Mouse (Mus musculus): Measurements from ENCODE around the gene Erc2.

Gene Erc2

DNA sequence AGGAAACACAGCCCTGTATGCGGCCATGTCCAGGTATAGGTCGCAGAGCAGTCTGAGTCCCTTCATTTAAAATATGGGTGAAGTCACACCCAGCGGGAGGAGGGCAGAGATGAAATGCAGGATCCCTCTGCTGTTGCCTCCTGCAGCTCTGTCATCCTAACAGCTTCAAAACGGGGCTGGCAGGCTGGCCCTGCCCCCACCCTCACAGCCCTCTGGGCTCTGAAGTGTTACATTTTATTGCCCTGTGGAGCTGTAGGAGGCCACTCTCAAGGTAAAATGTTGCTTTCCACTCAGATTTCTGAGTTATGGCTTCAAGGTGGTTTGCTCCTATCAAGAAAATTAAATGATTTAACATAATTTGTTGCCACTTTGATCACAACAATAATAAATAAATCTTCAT, 847.5 kb downstream of the Erc2 start:
- DNase-seq: no peak

DNA sequence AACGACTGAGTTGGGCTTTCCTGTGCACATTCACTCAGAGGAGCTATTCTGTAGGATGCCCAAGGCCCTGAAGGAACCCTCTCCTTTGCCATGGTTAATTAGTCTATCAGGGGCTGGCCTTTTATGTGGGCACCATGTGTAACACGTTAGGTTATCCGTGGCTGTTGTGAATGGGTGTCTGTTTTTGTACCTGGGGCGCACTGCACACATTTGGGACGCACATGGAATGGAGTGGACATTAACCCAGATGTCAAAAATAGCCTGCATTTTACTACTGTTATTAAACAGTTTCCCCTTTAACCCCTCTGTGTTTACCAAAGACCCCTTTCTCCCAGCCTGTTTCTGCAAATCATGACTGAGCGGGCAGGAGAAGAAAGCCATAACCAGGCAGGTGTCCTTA, 848.0 kb downstream of the Erc2 start:
- DNase-seq: no peak

DNA sequence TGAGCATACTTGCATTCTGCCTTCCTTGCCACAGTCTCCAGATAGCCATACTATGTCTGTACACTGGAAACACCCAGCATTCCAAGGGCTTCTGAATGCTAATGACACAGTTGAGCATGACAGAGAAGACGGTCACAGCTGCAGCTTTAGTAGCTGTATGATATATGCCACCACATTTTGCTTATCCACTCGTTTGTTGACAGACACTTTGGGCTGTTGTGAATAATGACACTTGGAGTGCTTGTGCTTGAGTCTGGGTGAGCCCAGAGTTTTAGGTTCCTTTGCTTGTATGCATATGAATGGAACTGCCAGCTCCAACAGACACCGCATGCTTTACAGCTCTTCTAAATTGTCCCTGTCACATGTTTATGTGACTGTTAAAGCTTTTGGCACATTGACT, 852.8 kb downstream of the Erc2 start:
- no peak for DNase-seq

DNA sequence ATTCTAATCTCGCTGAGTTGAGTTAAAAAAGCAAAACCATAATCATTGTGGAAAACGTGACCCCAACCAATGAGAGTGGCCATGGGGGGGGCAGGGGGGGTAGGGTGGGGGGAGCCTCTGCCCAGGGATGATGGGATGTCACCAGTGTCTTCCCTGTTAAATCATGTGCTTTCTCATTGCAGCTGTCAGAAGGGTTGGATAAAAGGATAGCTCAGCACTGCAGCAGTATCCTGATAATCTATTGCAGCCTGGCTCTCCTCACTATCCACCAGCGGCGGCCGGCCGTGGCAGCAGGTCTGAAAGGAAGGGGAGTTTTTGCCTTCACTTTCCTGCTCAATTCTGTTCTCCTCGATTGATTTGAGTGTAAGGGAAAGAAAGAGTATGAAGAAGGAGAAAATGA, 853.2 kb downstream of the Erc2 start:
- no peak for DNase-seq

DNA sequence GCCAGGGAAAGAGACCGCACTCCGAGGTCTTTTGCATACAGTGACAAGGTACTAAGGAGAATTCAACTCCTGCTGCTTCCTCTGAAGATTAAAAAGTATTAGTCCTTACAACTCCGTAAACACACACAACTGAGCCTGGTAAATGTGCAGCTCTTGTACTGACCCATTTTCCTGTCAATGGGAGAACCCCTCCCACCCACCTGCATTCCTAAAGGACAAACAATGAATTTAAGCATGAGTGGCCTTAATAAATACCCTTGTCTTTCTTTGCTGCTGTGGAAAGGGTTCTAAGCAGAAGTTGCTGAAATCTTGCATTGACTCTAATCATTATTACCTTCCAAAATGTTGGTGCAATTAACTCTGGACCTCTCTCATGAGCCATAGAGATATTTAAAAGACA, 854.5 kb downstream of the Erc2 start:
- no peak for DNase-seq

DNA sequence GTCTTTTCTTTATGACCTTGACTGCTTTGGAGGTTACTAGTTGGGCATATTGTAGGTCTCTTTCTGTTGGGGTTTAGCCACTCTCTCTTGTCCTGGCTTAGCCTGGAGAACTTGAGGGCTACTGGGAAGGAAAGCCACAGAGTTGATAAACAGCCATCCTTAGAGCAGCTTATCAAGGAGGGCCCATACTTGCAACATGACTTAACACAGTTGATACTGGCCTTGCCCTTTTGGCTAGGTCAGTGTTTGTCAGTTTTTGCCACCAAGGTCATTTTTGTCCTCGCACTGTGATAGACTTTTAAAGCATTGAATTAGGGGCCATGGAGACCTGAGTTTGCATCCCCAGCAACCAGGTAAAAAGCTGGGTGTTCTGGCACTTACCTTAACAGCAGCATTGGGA, 858.6 kb downstream of the Erc2 start:
- no peak for DNase-seq

DNA sequence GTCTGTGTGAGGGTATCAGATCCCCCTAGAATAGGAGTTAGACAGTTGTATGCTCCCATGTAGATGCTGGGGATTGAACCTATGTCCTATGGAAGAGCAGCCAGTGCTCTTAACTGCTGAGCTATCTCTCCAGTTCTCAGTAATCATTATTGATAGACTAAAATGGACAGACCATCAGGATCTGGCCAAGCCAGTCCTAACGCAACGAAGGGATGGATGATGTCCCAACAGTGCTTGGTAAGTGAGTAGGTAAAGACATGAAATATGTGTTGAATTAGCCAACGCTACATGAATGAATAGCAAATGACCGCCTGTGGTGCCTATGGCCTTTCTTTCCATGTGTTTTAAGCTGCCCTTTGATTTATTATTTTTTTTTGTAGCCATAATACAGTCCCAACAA, 871.6 kb downstream of the Erc2 start:
- DNase-seq: no peak

DNA sequence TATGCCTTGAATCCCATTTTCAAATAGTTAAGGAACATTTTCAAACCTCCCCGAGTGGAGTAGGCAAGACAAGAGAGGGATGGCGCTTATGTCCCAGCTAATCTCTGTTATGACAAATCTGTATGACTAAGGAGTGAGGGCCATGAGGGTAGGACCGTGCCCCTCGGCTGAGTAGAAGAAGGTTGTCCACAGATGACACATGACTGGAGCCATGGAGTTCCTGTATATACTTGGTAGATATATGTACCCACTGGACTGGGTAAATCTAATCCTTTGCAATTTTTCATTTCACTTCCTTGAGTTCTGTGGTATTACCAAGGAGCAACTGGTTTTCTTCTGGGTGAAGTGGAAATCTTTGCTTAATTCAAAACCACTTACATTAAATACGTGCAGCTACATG, 872.0 kb downstream of the Erc2 start:
- no peak for DNase-seq

DNA sequence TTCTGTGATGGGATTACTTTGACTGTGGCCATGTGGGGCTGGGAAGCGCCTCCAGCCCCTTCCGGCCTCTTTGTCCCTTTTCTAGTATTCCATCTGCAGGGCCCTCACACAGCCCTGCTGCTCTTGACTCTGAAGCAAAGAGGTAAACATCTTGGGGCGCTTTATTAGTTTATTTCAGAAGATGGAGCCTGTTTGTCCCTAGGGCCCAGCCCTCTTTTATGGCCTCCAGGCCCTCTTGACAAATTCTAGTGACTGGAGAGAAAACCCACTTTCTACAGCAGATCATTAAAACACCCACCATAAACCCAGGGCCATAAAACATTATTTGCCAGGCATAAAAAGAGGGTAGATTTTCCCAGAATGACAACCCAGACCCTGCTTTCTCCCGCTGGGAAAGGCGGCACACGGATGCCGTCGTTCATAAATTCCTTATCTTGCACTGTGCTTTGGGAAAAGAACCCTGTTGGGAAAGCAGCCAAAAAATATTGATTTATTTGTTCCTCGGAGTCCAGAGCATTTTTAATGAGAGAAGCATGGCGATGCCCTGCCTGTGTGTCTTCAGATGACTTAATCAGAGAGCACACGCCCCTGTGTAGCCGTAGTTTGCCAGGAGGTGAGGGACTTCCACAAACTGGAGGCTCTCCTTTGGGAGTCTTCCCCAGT, 879.1 kb downstream of the Erc2 start:
- no peak for DNase-seq

DNA sequence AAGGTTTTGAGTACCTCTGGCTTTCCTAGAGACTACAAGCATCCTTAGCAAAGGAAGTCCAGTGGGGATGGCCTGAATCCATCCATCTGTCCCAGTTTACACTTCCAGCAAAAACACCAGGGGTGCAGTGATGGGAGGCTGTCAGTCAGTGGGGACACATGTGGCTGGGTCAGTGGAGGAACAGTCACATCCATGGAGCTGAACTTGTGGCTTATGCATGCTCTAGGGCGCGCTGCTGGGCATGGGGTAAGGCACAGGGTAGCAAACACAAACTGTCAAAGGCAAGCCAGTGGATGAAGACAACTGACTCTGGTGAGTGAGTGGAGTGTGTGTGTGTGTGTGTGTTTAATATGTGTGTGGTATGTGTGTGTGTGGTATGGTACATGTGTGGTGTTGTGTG, 881.0 kb downstream of the Erc2 start:
- DNase-seq: no peak

DNA sequence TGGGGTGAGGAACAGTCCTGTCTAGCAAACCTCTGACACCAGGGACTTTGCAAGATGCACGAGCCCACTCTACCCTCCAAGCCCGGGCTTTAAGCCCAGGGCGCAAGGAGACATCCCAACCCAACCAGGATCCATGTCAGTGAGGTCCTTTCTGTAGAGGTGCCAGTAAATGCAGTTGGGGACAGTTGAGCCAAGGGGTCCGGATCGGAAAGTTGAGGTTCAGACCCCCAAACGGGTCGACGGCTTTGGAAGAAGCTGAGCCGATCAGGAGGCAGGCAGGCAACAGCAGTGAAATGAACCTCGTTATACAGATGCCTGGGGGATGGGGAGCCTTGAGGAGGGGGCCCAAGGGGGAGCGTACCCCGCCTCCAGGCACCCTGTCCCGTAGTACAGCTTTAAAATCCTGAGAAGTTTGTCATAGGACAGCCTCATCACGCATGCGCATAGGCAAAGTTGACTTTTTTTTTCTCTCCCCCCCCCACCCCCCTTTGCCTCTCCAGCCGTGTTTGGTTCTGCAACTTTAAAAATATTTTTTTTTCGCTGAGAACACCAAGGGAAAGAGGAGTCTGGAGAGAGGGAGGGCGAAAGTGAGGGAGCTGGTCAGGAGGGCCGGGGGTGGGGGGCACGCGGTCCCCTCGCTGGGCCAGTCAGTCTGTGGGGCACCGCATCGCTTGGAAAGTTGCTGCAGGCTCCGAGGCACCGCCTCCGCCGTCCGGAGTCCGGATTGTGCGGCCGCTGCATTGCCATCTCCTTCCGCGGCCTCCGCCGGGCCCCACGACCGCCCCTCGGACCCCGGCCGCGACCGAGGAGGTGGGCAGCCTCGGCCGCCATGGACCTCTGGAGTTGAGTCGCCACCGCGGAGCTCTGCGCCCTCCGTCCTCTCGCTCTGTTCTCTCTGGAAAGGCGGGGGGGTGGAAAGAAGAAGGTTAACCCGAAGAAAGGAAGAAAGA, 882.1 kb downstream of the Erc2 start, which contains the start of gene Wnt5a:
TSS of gene Wnt5a (plus strand) at position 650 of the 950 bp plus-strand sequence.
- peak; percentile 19 to 33 for DNase-seq

DNA sequence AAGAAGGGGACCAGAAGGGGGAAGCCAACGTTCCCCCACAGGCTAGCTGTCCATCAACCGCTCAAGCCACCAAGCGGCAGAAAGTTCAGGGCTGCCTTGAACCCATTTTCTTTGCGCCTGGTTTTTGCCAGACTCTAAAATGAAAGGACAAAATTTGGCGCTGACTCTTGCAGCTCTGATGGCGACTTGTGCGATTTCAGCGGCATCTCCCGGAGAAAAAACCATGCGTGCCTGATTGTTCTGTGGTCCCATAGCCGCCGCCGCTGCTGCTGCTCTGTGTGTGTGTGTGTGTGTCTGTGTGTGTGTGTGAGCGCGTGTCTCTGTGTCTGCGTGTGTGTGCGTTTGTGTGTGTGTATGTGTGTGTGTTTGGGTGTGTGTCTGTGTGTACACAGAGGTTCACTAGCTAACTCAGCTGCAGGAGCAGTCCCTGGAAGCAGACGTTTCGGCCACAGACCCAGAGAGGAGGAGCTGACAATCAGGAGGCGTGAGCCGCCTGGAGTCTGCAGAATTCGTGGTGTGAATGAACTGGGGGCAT, 882.9 kb downstream of the Erc2 start:
- DNase-seq: peak; percentile 25 to 29

DNA sequence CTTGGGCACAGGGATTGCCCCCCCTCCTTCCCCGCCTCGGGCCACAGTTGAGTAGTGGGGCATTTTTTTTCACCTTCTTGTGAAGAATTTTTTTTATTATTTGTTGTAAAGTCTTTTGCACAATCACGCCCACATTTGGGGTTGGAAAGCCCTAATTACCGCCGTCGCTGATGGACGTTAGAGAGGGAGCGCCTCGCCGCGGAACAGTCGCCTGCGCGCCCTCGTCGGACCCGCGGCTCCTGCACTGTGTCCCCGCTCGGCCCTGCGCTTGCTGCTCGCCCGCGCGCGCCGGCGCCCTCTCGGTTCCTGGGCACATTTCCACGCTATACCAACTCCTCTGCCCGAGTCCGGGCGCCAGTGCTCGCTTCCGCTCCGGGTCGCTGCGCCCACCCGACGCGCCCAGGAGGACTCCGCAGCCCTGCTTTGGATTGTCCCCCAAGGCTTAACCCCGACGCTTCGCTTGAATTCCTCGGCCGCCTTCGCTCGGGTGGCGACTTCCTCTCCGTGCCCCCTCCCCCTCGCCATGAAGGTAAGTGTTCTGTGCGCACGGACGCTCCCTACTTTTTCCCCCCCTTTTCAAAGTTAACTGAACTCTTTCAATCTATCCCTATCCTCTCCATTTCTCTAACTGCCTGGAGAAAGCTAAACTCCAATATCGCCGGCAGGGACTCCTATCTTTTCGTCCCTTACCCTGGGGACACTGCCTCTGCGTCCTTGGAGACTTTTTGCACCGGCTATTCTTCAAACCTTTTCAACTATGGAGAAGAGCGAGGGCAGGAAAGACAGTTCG, 883.6 kb downstream of the Erc2 start:
- peak; percentile 40 to 64 for DNase-seq

DNA sequence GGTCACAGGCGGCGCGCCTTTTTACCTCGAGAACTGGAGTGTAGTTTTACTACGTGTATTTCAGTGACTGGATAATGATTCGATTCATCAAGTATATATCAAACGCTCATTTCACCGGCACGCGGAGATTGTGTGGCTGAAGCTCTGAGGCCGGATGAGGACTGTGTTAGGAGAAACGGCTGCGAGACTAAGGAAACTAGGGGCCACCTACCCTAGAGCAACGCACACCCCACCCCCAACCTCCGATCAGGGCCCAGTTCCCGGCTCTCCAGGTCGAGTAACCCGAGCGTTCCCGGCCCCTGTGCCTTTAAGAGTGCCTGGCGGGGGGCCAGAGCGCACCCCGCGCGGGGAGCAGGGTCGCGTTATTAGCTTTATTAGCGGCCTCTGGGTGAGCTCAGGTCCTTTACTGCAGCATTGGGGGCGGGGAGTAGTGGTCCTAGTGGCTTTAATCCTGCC, 884.2 kb downstream of the Erc2 start:
- peak; percentile 35 to 46 for DNase-seq

DNA sequence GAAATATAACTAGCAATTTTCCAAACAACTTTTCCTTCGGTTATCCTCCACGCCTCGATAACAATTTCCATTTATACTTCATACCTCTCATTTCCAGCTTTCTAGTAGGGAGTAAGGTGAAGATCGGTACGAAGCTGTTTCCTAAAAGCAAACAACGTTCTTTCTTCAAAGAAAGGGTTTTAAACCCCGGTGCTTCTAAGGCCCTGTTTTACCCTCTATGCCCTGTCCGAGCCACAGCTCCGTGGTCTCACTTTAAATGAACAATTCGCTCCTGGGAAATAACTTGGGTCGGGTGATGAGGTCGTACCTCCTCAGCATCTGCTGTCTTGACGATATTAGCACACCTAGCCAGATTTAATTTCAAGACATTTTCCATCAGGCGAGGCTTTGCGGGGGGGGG, 884.8 kb downstream of the Erc2 start:
- no peak for DNase-seq

DNA sequence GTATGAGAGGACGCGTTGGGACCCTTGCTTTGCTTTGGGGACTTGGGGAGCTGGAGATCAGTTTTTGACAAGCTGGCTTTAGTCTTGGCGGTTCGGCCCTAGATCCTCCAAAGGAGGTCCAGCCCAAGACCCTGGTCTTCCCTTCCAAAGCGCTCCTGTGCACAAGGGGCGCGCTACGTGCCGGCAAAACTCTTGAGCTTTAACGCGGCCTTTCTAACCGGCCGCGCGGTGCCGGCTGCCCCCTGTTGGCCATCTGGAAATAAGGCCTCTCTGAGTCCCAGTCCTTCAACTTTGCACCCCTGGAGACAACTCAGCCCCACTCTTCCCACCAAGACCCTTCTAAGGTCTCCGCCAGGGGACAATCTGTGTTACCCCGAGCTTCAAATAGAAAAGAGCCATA, 885.2 kb downstream of the Erc2 start:
- peak; percentile 74 to 81 for DNase-seq

DNA sequence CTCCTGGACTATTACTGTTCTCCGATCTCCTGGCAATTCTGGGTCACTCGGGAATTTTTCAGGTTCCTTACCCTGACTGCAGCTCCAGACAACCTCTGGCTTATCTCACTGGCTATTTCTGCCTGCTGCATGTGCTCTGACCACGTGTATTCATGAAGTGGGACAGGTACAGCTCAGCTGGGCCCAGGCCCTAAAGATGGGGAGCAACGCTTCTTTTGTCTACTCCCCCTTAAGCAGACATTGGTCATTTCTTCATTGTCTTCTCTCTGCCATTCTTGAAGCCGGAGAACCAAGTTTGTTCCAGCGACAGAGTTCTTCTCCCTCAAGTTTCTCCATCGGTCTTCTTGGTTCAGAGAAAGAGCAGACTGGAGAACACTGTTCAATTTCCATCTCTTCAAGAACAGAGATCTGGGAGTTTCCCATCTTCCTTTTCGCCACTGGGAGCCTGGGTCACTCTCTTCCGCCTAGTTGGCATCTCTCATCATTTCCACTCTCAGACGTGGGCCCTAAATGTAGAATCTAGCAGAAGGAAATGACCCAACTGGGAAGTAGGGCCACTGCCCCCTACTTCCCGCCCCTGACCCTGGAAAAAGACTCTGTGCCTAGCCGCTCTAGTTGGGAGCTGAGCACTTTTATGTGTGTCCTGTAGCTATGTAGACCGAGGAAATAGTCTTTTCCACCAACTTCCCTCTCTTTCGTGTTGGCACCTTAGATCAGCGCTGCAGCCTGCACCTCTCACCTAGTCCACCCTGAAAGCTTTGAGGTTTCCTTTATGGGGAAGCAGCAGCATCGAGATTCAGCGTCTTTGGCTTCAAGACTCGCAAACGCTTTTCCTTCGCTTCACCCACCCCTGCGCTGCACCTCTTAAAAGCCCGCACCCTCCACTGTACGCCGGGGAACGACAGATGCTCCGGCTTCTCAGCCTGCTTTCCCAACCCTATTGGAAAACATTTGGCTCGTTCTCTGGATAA, 886.3 kb downstream of the Erc2 start:
- no peak for DNase-seq

DNA sequence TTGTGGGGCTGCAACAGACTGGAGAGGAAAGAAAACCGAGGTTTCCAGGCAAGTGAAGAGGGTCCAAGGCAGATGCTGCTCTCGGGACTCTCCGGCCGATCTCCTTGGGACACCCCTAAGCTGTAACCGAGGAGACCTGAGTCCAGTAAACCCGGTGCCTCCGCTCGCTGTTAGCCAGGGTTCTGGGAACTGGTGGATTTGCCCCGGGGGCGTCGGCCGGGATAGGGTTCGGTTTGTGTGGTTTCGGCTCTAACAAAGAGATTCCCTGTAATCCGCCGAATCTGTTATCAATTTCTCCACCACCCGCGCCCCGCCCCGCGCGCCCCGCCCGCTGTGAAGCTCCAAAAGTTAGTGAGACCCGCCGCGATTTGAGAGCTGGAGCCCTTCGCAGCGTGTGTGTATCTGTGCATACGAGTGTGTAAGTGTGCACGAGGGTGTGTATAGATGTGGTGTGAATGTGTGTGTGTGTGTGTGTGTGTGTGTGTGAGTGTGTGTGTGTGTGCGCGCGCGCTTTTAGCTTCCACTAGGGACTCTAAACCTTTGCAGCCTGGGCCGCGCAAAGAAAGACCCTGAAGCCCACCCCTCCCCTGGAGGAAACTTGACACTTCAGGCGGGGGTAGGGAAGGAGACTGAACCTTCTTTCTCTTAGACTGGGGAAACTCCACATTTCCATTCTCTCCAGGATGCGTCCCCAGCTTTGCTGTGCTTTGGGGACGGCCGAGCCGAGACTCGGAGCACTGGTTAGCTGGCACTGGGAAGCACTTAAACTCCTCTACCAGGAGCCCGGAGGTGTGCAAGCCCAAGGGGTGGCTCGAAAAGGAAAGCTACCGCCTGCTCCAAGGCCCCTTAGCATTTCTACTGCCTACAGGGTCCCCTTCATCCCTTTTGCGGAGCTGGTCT, 887.5 kb downstream of the Erc2 start:
- DNase-seq: peak in 1 of 2 experiments; percentile 10

DNA sequence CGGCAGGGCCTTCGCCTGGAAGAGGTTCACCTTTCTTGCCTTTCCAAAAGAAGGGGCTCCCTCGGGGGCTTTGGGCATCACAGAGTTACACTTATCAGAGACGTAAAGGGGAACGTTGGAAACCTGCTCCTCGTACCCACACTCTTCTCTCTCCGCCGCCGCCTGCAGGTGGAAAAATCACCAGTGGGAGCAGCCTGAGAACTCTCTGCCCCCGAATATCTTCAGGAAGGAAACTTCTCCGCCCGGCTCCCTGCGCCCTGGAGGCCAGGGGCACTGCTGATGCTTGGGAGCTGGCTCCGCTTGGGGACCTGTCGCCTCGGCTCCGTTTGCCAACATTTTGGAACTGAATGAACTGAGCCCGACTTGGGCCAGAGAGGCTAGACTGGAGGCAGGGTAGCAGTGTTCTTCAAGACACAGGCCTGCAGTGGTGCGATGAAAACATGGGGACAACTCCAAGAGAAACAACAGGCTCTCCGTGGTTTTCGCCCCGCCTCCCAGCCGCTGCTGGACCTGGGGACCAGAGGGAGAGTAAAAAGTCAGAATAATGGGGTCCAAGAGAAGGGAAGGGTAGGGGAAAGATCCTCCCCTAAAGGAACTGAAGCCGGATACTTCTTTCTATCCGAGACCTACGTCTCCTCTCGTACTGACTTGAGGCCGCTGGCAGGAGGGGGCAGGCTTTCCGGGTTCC, 888.3 kb downstream of the Erc2 start:
- DNase-seq: peak; percentile 31 to 35

Measured in cerebellum, postnatal 25 days (tissue).